Mouse (Mus musculus): Measurements from ENCODE around the gene Tmem127.
"Not testable (repeated sequence)": the region's sequence is repeated elsewhere in the genome, so short reads cannot be mapped to it uniquely, and the experiment has no call there.

Tmem127 gene

DNA sequence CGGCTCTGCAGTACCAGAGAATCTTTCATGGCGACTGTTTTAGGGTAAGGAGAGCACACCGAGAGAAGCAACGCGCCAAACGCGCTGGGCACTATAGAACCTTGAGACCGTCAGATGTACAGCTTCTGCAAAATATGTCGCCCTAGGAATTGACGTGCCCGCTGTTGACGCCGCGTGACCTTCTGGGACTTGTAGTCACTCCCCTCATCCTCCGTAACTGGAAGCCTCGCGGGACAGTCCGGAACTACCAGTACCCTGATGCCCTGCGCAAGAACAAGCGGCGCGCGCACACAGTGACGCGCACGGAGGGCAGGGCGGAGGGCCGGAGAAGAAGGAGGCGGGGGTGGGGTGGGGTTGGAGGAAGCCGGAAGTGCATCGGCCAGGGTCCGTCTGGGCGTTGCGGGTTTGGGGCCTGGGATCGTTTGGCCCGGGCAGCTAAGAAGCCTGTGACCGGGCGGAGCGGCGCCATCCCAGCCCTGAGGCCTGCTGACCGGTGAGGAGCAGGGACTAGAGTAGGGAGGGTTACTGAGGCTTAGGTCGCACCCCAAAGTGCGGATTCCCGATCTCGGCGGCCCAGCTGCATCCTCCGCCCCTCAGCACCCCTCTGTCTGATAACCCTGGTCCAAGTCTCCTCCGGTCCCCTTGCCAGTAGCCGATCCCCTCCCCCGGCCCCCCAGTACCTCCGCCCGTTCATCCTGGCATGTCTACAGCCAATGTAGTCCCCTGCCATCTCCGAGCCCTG is at the start of gene Tmem127, which contains the start of gene Ciao1:
Gene Tmem127, plus strand, starts transcription at position 317 of the 742 bp plus-strand sequence.
Gene Ciao1, minus strand, starts transcription at position 225 of the 742 bp plus-strand sequence.
- DNase-seq (ENCODE audit: inconsistent age in 2 of 2, low spot score in 1 of 2): peak; percentile 98

DNA sequence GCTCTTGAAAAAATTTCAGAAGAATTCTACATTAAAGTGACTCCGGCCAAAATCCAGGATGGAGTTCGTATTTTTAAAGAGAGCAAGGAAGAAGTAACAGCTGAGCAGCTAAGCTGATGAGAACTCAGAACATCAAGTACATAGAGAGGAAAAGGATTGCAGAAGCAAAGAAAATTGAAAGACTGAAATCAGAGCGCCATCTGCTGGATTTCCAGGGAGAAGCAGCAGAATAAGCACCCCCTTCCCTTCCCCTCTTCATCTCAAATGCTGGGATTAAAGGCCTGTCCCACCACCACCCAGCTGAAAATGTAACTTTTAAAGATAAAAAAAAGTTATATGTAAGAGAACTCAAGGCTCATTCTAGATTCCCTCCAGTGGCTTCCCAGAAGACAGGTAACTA is 42.8 kb upstream of the Tmem127 start:
- peak; percentile 38 to 87 for DNase-seq (ENCODE audit: inconsistent age in 2 of 2, low spot score in 1 of 2)

DNA sequence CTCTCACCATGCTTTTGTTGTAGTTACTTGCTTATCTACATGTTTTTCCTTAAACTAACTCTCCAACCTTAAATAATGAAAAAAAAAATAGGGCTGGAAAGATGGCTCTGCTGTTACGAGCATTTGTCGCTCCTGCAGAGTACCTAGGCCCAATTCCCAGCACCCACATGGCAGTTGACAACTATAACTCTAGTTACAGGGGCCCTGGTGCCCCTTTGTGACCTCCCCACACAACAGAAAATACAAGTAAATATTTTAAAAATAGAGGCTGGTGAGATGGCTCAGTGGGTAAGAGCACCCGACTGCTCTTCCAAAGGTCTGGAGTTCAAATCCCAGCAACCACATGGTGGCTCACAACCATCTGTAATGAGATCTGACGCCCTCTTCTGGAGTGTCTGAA is 41.8 kb upstream of the Tmem127 start:
- DNase-seq (ENCODE audit: inconsistent age in 2 of 2, low spot score in 1 of 2): not testable (repeated sequence)

DNA sequence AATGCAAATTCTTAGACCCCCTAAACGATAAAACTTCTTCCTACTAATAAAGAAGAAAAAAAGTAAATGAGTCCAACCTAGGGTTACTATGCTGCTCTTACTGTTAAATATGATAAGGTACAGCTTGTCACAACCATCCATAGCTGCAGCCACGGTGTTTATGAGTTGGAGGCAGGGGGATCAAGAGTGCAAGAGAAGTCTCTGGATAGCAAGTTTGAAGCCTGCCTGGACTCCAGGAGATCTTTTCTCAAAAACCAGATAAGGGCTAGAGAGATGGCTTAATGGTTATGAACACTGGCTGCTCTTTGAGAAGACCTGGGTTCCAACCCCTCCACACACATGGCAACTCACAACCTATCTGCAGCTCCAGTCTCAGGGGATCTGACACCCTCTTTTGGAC is 40.8 kb upstream of the Tmem127 start:
- DNase-seq (ENCODE audit: inconsistent age in 2 of 2, low spot score in 1 of 2): no peak

DNA sequence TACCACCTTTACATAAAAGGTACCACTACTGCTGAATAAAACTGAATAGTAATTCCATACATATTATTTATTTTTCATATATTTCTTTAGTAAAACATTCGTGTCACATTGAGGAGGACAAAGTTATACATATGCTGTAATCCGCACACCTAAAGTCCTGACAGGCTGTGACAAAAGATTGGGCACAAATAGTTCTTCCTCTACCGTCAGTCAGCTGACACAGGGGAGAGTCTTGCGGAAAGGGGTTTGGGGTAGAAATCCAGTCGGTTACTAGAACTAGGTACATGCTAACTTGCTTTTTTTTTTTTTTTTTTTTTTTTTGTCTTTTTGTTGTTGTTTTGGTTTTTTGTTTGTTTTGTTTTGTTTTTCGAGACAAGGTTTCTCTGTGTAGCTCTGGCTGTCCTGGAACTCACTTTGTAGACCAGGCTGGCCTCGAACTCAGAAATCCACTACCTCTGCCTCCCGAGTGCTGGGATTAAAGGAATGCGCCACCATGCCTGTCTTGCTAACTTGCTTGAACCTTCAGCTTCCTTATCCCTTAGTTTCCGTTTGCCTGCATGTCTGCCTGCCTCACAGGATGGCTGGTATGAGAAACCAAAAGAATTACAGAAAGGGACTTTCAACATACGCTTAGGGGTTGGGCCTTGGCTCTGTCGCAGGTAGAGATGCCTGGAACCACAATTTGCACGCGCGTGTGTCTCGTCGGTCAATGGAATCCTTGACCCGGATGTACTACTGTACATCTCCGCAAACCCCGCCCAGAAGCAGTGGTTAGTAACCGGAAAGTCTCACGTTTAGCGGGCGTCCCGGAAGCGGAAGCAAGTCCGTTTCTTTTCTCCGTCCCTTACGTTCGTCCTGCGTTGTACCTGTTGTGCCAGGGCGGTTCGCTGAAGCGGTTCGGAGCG is 39.9 kb upstream of the Tmem127 start, which contains the start of the genes 1810024B03Rik and Snrnp200:
Gene 1810024B03Rik, minus strand, starts transcription at position 734 of the 905 bp plus-strand sequence.
Gene Snrnp200, plus strand, starts transcription at position 840 of the 905 bp plus-strand sequence.
- DNase-seq (ENCODE audit: inconsistent age in 2 of 2, low spot score in 1 of 2): peak; percentile 95 to 98

DNA sequence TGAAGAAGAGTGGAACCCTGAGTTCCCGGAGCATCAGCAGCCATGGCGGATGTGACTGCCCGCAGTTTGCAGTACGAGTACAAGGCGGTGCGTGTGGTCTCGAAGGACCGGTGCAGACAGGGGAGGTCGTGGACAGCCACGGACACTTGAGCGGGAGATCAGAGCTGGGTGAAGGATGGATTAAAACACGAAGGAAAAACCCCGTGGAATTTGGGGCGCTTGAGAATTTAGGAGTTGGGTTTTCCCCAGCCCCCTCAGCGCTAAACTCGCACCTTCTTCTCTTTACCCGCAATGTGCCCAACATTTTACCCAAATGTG is 39.3 kb upstream of the Tmem127 start:
- no peak for DNase-seq (ENCODE audit: inconsistent age in 2 of 2, low spot score in 1 of 2)

DNA sequence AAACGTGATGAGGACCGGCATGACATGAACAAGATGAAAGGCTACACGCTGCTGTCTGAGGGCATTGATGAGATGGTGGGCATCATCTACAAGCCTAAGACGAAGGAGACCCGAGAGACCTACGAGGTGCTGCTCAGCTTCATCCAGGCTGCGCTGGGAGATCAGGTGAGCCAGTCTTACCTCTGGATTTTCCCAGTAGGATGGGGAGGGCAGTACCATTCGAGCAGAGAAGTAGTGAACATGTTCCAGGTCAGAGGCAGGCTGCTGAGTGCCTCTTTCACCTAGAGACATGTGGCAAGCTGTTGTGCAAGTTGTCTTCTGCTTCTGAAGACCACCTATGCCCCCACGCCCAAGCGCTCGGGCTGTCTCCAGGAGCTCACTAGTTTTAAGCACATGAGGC is 37.0 kb upstream of the Tmem127 start:
- no peak for DNase-seq (ENCODE audit: inconsistent age in 2 of 2, low spot score in 1 of 2)

DNA sequence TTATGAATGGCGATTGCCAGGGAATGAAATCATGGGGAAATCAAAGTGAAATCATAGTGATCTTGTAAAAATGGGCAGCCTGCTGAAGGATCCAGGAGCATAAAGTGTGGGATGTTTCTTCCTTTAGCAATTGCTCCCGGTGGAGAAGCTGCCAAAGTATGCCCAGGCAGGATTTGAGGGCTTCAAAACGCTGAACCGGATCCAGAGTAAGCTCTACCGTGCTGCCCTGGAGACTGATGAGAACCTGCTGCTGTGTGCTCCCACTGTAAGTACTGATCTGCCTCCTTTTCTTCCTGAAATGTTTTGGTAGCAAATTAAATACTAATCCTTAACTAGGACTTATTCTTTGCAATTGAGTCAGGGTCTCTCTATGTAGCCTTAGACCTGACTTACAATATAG is 30.0 kb upstream of the Tmem127 start:
- no peak for DNase-seq (ENCODE audit: inconsistent age in 2 of 2, low spot score in 1 of 2)

DNA sequence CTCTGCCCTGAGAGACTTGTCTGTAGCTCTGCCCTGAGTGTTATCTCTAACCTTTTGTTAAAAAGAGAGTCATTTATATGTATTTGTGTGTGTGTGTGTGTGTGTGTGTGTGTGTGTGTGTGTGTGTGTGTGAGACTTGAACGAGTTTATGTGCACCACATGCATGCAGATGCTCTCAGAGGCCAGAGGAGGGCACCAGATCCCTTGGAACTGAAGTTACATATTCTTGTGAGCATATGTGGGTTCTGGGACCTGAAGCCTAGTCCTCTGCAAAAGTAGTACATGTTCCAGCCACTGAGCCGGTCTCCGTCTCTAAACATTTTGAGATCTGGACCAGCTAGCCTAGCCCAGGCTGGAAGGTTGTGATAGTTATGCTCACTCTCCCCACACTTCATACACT is 22.4 kb upstream of the Tmem127 start:
- no peak for DNase-seq (ENCODE audit: inconsistent age in 2 of 2, low spot score in 1 of 2)

DNA sequence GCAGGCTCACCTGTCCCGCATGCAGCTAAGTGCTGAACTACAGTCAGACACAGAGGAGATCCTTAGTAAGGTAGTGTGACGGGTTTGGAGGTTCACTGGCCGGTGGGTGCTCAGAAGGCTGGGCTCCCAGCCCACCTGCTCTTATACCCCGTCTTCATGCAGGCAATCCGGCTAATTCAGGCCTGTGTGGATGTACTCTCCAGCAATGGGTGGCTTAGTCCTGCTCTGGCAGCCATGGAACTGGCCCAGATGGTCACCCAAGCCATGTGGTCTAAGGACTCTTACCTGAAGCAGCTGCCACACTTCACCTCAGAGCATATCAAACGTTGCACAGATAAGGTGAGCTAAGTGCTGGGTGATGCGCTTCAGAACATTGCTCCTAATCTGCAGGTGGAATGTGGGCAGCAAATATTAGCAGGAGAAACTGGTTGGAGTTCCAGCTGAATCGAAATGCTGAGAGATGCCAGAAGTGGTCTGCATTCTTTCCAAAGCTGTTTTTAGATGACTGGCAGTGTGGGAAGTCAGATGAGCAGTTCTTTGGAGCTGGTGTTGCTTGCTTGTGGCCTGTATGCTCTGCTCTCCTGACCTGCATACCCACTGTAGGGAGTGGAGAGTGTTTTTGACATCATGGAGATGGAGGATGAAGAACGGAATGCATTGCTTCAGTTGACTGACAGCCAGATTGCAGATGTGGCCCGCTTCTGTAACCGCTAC is 9.7 kb upstream of the Tmem127 start:
- no peak for DNase-seq (ENCODE audit: inconsistent age in 2 of 2, low spot score in 1 of 2)

DNA sequence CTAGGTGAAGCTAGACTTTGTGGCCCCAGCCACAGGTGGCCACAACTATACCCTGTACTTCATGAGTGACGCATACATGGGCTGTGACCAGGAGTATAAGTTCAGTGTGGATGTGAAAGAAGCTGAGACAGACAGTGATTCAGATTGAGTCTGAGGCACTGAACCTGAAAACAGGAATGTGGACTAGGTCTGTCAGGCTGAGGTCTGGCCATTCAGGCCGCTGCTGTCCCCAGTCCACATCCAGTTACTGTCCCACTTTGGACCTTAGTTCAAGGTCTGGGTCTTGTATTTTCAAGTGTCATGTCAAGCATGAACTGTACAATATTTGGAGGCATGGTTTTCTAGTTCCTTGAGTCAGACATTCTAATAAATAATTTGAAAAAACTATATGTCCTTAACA is 7.6 kb upstream of the Tmem127 start:
- peak in 1 of 2 experiments; percentile 46 for DNase-seq (ENCODE audit: inconsistent age in 2 of 2, low spot score in 1 of 2)

DNA sequence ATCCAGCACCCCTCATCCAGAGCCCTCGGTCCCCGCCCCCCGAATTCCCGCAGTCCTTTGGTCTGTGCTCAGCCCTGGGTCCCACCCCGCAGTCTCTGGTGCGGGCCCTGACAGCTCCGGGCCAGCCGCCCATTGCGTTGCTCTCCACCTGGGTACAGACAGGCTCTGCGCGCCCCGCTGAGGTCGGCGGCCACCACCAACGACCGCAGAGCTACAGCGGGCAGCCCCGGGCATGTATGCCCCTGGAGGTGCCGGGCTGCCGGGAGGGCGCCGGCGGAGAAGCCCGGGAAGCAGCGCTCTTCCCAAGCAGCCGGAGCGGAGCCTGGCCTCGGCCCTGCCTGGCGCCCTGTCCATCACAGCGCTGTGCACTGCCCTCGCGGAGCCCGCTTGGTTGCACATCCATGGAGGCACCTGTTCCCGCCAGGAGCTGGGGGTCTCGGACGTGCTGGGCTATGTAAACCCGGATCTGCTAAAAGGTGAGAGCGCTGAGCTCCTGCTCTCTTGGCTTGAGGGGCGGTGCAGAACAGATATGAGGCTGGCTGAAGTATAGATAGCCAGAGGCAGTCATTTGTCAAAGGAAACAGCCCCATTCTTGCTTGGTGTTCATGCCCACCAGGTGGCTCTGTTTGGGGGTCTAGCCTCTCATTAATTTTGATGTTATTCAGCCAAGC is 761 bp downstream of the Tmem127 start:
- DNase-seq (ENCODE audit: inconsistent age in 2 of 2, low spot score in 1 of 2): peak; percentile 69 to 83

DNA sequence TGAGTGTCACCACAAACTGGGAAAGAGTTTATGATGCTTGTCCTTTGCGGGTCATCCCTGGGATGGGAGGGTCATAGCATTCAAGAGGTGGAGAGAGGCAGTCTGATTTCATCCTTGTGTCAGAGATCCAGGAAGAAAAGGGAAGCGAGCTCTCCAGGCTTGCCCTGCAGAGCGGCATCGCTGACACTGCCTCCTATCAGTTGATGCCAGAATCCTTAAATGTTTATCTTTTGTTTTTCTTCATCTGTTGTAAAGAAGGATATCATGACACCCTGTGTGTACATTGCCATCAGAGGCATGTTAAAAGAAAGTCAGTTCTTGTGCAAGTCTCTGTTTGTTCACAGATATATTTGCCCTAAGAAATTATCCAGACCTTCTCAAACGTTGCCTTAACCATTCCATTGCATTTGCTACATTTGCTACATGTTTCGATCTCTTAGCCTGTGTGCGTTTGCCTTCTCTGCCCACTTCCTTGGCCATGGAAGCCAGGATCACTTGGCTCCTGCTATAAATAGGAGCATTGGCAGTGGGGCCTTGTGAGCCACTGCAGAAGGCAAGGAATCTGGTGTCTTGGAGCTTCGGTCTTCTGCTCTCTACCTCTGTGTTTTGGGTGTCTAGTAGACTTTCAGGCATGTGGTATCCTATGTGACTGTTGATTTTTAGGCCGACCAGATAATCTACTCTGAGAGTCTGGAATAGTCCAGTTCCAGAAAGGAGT is 2.7 kb downstream of the Tmem127 start:
- no peak for DNase-seq (ENCODE audit: inconsistent age in 2 of 2, low spot score in 1 of 2)

DNA sequence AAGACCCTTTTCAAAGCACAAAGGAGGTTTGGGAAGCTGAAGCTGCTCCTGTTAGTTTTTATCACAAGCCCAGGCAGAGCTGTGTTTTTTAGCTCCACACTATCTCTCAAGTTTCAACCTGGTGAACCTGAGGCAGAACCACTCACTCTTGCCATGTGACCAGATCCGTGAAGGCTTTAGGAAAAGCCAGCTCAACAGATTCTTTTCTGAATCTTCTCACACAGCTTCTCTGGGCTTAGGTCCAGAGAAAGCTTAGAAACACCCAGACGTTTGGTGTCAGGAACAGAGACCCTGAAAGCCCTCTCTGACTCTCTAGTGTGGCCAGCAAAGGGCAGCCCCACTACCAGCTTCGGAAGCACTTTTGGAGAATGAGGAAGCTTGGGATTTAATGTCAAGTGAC is 3.7 kb downstream of the Tmem127 start:
- DNase-seq (ENCODE audit: inconsistent age in 2 of 2, low spot score in 1 of 2): no peak

DNA sequence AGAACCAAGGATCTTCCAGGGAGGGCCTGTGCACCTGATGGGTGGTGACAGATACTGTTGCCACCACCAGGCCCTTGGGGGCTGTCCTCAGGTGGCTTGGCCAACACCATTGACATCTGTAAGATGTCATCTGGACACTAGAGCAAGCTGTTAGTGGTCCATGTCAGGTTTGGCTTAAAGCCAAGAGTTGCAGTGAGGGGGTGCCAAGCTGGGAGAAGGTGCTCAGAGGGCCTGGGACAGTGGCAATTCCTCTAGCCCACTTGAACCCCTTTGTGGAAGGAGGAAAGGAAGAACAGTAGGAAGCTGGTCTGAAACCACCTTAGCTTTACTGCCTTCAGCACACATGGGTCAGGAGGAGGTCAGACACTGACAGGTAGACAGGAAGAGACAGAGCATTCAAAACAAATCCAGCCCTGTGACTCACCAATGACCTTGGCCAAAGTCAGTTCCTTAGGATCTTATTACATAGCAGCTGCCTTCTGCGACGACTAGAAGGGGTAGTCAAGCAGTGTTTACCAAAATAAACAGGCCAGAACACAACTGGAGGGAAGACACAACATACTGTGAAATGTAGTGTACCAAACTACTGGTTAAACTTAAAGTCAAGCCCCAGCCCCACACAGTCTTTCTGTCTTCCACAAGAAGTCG is 4.3 kb downstream of the Tmem127 start:
- peak; percentile 65 to 85 for DNase-seq (ENCODE audit: inconsistent age in 2 of 2, low spot score in 1 of 2)

DNA sequence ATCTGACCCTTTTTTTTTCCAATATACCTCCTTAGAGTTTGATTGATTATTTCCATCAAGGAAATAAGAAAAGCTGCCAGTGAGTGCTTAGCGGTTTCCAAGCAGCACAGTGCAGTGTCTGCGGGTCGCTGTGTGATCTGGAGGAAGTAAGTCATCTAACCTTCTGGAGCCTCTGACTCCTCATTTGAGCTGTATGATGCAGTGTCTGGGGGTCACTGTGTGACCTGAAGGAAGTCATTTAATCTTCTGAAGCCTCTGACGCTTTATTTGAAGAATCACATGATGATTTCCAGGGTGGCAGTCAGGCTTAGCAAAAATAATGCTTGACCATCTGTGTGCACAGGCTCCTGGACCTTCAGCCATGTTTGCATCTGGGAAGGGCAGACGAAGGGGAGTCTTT is 5.1 kb downstream of the Tmem127 start:
- peak in 1 of 2 experiments; percentile 50 for DNase-seq (ENCODE audit: inconsistent age in 2 of 2, low spot score in 1 of 2)

DNA sequence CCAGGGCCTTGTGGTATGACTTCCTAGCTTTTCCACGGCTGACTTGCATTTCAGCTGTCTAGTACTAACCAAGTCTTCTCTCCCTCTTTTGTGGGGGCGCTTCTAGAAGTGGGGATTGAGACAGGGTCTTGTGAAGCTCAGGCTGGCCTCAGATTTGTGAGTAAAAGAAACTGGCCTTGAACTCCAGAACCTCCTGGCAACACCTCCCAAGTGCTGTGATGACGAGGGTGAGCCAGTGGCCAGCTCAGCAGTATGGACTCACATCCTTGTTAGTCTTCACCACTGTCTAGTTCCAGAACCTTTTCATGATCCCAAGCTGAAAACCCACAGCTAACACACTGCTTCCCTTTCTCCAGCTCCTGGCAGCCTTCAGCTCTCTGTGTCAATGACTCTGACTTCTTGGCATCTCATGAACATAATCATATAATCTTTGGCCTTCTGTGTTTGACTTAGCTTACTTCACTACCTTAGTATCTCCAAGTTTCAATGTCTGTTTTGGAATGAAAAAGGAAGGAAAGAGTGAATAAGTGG is 7.0 kb downstream of the Tmem127 start:
- peak; percentile 46 to 72 for DNase-seq (ENCODE audit: inconsistent age in 2 of 2, low spot score in 1 of 2)

DNA sequence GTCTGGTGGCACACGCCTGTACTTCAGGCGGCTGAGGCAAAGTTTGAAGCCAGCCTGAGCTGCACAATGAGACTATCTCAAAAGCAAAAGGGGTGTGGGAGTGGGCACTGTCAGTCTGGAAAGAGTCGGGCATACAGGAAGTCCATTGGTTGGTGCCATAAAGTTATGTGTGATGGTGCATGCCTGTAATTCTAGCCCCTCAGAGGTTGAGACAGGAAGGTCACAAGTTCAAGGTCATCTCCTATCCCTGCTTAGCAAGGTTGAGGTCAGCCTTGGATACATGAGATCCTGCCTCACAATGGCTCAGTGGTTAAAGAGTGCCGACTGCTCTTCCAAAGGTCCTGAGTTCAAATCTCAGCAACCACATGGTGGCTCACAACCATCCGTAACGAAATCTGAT is 7.6 kb downstream of the Tmem127 start:
- DNase-seq (ENCODE audit: inconsistent age in 2 of 2, low spot score in 1 of 2): no peak

DNA sequence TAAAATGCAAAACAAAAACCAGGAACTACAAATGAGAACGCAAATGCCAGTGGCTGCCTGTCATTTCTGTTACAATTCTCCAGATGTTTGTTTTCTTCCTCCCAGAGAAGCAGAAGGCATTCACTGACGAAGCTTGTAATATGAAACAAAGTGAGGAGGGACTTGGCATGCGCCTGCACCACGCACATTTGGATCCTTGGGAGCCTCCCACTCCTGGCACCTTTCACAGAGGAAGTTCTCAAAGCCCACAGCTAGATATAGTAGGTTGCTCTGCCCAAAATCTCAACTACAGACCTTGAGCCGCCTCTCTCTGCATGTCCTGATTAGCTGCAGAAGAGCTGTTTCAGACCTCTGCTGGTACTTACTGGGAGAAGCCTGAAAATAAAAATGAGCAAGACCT is 11.6 kb downstream of the Tmem127 start:
- no peak for DNase-seq (ENCODE audit: inconsistent age in 2 of 2, low spot score in 1 of 2)
